Mouse (Mus musculus) retina, embryonic 14.5 days (tissue): Measurements from ENCODE around the gene Fgf10.

ENCODE experiments used
- DNase-seq: peaks from one replicate; pipeline ENCODE4 v3.0.0-alpha.2; 2015; ENCODE audit warnings: low spot score

Fgf10 gene

GRCm38 (mm10) chr13:118716726-118717125 is 47.1 kb downstream of the Fgf10 start:
- no peak for DNase-seq

GRCm38 (mm10) chr13:118718396-118718795 is 48.8 kb downstream of the Fgf10 start:
- DNase-seq: no peak

- no peak for DNase-seq
Observed at GRCm38 (mm10) chr13:118721668-118722067, 52.1 kb downstream of the Fgf10 start.

- DNase-seq: no peak
Observed at GRCm38 (mm10) chr13:118731850-118732552, 62.4 kb downstream of the Fgf10 start.

GRCm38 (mm10) chr13:118739854-118740411 is 70.3 kb downstream of the Fgf10 start:
- DNase-seq: no peak

GRCm38 (mm10) chr13:118742788-118743187 is 73.2 kb downstream of the Fgf10 start:
- DNase-seq: no peak

- no peak for DNase-seq
Observed at GRCm38 (mm10) chr13:118744806-118745205, 75.2 kb downstream of the Fgf10 start.

- DNase-seq: no peak
Observed at GRCm38 (mm10) chr13:118746427-118746826, 76.8 kb downstream of the Fgf10 start.

GRCm38 (mm10) chr13:118754024-118754423 is 84.4 kb downstream of the Fgf10 start:
- no peak for DNase-seq

- DNase-seq: peak; percentile 25
Observed at GRCm38 (mm10) chr13:118759021-118759420, 89.4 kb downstream of the Fgf10 start.

- DNase-seq: no peak
Observed at GRCm38 (mm10) chr13:118762982-118763381, 93.4 kb downstream of the Fgf10 start.

- no peak for DNase-seq
Observed at GRCm38 (mm10) chr13:118772188-118772587, 102.6 kb downstream of the Fgf10 start.

- no peak for DNase-seq
Observed at GRCm38 (mm10) chr13:118775148-118775547, 105.6 kb downstream of the Fgf10 start.

GRCm38 (mm10) chr13:118779161-118779560 is 109.6 kb downstream of the Fgf10 start:
- no peak for DNase-seq

- no peak for DNase-seq
Observed at GRCm38 (mm10) chr13:118791753-118792152, 122.2 kb downstream of the Fgf10 start.

- DNase-seq: no peak
Observed at GRCm38 (mm10) chr13:118792198-118792597, 122.6 kb downstream of the Fgf10 start.

GRCm38 (mm10) chr13:118800176-118800575 is 130.6 kb downstream of the Fgf10 start:
- DNase-seq: no peak

- no peak for DNase-seq
Observed at GRCm38 (mm10) chr13:118806662-118807061, 137.1 kb downstream of the Fgf10 start.

GRCm38 (mm10) chr13:118819785-118820184 is 150.2 kb downstream of the Fgf10 start:
- no peak for DNase-seq

- no peak for DNase-seq
Observed at GRCm38 (mm10) chr13:118823113-118823512, 153.5 kb downstream of the Fgf10 start.

GRCm38 (mm10) chr13:118825102-118825501 is 155.5 kb downstream of the Fgf10 start:
- no peak for DNase-seq

- DNase-seq: no peak
Observed at GRCm38 (mm10) chr13:118828604-118829381, 159.2 kb downstream of the Fgf10 start.

- DNase-seq: no peak
Observed at GRCm38 (mm10) chr13:118834021-118834420, 164.4 kb downstream of the Fgf10 start.
